Mouse (Mus musculus) lung, postnatal 25 days (tissue): ENCODE measurements at regions not wholly inside any gene's neighbourhood (a gene's known extent, or its start where the extent isn't known, plus 50 kb on each side); places are given as distances from the start of the nearest gene placed in this dataset.

Experiments used
- DNase-seq: peaks from one replicate; pipeline ENCODE4 v3.0.0; 2022; ENCODE audit warnings: low spot score

DNA sequence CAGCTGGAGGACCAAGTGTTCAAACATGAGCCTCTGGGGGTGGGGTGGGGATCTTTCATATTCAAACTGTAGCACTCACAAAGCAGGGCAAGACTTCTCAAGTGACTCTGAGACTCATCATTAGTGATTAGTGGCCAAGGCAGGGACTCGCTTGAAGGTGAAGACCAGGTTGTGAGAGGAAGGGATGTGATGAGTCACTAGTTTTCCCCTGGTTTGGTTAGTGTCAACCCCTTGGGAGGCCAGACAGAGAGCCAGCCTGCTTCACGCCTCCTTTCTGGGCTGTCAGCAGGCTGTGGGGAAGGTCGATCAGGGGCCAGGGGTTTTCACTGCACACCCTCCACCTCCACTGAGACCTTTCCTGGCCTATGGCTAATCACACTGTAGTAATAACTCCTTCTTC lies 65.2 kb downstream of the Slc30a10 start:
- no peak for DNase-seq

DNA sequence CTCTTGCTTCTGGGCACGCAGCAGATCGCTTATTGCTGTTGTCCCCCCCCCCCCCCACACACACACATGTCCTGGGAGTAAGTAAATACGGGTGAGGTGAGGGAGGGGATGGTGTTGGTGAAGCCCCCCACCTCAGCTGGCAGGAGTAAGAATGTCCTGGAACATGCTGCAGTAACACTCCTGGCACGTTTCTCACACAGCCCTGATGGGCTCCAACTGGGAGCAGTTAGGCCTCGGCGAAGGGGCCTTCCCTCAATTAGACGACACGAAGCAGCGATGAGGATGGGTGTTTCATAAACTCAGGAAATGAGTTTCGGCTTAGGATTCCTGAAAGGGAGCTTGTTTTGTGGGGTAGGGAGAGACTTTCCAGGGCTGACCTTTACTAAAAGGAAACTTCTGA lies 69.4 kb downstream of the Slc30a10 start:
- DNase-seq, result no peak

DNA sequence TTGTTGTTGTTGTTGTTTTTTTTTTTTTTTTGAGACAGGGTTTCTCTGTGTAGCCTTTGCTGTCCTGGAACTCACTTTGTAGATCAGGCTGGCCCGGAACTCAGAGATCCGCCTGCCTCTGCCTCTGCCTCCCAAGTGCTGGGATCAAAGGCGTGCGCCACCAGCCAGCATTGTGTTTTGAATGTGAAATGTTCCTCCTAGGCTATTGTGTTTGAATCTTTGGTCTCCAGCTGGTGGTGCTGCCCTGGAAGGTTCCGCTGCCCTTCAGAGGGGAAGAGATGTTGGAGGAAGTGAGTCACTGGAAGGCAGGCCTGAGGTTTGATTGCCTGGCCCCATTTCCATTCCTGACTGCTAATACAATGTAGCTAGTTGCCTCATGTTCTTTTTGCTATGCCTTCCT lies 78.8 kb downstream of the Slc30a10 start:
- DNase-seq, result no peak

DNA sequence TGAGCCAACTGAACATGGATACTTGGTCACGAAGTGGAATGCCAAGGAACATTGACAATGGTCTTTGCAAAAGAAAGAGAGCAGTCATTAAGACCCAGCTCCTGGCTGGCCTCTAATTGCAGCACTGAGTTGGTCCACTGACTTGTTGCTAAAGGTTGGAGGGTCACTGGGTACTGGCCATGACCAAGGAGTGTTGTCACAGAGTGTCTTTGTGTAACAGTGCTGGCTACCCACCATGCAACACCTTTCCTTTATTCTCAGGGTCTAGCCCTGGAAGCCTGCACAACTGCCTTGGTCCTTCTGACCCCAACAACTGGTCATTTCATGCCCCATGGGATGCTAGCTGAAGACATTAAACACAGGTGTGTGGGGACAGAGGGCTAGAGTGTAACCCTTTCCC lies 79.5 kb downstream of the Slc30a10 start:
- DNase-seq, result no peak

DNA sequence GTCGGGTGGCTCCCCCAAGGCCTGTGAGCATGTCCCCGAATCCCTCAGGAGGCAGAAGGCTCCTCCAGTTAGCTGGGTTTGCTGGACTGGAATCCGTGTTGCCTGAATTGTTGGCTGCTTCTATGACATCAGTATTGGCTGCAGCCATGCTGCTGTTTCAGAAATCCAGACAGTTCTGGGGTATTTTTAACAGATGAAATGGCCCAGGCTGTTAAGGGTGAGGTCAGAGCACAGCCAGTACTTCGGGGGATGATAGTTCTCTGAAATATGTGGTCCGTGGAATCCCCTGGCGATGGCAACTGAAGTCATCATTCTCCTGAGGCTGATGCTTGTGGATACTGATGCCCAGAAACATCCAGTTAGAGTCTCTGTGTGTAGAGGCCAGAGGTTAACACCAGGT lies 80.7 kb downstream of the Slc30a10 start:
- peak; percentile 23 for DNase-seq

DNA sequence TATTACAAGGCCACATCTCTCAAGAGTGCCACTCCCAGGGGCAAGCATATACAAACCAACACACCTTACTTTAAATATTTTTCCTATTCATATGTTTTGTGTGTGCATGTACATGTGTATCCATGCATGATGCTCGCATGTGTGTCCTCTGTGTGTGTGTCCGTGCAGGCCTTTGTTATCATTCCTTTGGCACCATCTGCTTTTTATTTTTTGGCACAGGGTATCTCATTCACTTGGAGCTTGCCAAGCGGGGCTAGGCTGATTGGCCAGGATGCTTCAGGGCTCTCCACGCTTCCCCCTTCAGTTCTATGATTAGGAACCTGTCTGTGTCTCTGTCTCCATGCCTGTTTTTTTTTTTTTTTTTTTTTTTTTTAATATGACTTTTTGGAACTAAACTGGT lies 82.6 kb downstream of the Slc30a10 start:
- no peak for DNase-seq

DNA sequence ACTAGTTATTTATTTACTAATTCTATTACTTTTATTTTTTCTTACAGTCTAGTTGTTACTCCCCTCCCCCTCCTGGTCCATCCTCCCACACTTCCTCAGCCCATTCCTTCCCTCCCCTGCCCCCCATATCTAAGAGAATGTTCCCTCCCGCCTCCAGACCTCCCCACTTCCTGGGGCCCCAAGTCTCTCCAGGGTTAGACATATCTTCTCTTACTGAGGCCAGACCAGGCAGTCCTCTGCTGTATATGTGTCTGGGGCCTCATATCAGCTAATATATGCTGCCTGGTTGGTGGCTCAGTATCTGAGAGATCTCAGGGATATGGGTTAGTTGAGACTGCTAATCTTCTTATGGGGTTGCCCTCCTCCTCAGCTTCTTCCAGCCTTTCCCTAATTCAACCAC lies 84.8 kb downstream of the Slc30a10 start:
- DNase-seq, result no peak

DNA sequence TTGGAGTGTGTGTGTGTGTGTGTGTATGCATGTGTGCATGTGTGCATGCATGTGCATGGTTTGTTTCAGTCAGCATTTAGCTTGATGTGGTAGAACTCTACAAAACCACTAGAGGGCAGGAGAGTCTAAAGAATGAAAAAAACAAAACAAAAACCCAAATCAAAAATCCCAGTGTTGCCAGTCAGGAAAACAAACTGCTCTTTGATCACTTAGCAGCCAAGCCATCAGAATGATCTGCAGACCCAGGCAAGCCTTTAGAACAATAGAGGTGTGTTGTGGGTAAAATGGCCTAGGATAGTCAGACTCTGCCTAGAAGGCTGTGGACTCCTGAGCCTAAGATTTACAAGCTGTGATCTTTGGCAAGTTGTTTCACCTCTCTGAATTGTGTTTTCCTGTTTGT lies 91.7 kb downstream of the Slc30a10 start:
- peak; percentile 18 for DNase-seq

DNA sequence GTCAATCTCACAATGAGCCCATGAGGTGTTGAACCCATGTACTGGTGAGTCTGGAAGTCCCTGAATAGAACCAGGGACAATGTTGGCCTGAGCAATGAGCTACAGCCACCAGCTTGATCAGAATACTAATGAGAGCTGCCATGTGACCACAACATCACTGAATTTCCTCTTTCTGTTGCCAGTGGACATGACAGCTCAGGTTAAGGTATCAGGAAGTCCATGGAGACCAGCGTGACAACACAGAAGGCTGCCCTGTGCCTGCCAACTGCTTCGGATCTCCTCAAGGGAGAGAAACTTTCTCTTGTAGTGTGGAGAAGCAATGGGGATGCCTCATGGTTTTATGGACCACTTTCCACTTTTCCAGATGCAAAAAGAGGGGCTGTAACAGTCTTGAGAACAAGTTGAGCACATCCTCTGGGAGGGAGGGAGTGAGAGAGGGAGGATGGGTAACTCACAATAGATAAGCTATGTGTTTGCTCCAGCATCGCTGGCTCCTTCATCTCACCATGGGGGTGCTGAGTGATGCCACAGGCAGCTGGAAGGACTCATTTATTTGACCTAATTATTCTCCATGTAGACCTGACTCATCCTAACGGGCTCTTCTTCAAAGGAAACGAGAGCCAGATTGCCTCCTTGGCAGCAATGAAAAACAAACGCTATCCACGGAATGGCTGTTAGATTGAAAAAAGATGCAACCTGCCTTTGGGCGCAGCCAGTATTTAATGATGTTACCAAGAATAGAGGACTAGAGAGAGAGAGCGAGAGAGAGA lies 118.3 kb downstream of the Slc30a10 start:
- DNase-seq, result no peak

DNA sequence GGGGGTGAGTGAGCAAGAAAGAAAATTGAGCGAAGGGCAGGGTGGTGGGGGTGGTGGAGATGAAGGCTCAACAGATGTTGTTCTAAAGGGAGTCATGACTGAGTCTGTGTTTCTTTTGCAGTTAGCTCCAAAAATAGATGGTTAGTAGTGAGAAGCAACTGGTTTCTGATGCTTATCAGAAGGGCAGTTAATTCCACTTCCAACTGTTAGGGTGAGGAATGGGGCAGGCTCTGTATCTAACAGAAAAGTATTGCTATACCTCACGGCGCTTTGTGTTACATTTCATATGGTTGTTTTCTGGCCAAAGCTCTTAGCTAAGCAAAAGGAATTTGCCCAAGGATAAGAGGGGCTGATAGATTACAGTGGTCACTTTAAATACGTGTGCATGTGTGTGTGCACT lies 120.3 kb downstream of the Slc30a10 start:
- no peak for DNase-seq

DNA sequence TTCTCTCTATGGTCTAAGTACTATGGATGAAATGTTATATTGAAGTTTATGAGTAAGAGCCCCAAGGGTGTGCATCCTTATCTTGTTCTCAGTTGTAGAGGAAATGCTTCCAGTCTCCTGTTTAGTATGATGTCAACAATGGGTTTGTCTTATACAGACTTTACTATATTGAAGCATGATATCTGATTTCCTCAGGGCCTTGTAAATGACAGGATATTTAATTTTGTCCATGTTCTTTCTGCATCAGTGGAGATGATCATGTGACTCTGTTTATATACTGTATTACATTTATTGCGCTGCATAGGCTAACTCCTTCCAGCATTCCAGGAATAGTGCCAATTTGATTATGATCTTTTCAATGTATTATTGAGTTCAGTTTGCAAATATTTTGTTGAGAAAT lies 125.2 kb downstream of the Slc30a10 start:
- peak; percentile 36 for DNase-seq

DNA sequence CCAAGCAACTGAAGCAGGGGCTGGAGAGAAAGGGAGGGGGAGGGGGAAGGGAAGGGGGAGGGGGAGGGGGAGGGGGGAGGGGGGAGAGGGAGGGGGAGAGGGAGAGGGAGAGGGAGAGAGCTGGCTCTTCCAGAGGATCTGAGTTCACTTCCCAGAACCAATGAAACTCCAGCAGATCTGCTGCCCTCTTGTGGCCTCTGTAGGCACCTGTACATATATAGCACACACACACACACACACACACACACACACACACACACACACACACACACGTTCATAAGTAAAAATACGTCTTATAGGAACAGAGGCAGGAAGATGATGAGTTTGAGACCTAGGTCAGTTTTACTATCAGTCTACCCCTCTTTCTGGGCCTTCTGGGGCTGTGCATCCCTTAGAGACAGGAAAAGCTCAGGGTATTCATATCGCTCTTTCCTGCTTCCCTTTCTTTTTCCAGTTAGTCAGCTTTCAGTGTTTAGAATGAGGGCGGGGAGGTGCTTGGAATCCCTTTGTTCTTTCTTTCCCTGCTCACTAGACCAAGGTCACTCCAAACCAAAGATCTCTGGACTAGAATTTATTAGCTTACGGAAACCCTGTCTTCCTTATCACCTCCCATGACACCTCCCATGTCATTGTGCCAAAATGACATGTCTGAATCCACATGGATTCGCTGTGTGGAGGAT lies 130.7 kb downstream of the Slc30a10 start:
- no peak for DNase-seq

DNA sequence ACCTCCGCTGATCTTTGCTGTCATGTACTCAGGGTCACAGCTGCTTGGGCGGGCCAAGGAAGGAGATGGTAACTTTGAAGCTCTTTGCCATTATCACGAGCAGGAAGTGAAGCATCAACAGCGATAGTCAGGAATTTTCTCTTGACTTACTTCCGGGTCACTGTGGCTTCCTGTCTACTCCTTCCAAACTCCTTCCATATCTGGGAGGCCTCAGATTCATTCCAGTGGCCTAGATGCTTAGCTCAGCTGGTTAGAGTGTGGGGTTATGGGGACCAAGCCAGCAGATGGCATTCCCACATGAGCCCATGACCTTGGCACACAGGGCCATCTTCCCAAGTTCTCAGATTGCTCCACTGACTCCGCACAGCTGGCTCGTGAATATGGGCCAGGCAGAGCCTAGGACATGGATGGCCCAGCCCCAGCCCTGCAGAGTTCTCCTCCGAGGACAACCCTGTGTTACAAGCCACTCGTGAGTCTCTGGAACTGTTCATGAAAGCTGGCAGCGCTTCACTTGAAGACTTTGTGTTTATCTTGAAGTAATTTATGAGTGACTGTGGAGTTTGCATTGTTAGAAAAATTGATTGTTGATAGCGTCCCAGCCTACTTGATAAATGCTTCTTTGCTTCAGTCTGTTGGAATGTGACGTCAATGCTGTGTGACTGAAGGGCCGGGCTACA lies 133.2 kb downstream of the Slc30a10 start:
- DNase-seq, result peak; percentile 69

DNA sequence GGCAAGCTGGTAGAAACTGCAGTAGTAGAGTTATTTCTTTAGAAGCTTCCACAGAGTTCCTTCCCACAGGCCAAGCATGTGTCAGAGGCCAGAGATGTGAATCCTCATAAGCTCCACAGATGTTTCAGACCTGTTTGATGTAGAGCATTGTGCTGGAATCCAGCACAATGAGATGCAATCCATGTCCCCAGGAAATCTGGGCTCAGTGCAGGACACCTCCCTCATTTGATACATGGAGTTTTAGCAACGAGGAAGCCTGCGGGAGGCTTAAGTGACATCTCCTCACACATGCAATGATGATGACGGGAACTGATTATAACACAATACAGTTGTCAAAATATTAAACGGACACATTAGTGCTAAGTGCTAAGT lies 133.7 kb downstream of the Slc30a10 start:
- no peak for DNase-seq

DNA sequence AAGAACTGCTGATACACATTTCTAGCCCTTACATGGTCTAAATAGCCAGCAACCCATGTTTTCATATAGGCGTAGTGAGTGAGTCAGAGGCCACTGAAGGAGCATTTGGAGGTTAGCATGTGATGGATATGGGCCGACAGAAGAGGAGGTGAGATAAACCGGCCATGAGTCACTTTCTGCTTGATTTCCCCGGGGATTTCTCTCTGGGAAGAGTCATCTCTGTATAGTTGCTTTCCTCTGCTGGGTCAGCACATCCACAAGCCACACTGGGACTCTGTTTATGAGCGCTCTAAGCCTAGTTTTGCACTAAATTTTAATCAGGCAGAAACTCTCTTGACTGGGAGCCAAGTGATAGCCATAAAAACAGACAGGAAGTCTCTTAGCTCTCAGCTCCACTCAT lies 142.2 kb downstream of the Slc30a10 start:
- no peak for DNase-seq

DNA sequence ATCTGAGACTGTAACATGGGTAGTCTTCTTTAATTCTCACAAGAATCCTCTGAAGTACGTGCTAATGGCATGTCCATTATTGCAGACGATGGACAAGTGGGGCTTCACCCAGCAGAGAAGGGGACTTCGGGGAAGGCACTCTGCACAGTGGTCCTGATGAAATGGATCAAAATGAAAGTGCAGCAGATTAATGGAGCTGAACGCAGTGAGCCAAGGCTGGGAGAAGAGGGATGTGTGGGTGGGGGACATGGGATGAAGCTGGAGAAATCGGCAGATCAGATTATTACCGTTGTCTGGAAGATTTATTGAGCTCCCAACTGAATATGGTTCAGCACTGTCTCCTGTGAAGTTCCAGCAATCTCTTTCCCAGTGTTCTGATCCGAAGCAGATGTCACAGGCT lies 143.9 kb downstream of the Slc30a10 start:
- DNase-seq, result no peak

DNA sequence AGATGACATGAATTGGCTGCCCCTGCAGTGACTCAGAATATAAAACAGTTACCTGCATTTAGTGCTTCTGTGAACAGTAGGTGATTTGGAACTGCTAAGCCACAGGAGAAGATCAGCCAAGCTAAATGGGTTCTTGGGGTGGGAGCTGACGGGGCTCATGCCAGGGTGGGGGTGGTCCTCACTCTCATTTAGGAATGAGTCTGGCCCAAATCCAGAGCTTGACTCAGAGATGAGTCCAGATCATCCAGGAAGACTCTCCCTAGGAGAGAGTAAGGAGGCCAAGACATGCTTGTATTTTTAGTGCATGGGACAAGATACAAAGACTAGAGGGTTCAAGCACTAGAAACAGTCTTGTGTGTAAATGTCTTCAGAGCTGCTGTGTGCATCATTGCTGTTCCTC lies 146.5 kb downstream of the Slc30a10 start:
- no peak for DNase-seq

DNA sequence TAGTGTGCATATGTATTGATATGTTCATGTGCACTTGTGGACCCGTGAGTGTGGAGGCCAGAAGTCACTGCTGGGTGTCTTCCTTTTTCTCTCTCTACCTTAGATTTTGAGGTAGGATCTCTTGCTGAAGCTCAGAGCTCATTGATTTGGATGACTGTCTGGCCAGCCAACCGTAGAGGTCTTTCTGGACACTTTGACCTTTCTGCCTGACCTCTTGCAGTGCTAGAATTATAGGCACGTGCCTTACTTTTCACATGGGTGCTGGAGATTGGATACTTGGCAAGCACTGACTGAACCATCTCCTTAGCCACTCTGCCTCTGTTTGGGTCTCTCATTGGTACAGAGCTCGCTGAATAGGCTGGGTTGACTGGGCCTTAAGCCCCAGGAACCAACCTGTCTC lies 151.3 kb downstream of the Slc30a10 start:
- no peak for DNase-seq

DNA sequence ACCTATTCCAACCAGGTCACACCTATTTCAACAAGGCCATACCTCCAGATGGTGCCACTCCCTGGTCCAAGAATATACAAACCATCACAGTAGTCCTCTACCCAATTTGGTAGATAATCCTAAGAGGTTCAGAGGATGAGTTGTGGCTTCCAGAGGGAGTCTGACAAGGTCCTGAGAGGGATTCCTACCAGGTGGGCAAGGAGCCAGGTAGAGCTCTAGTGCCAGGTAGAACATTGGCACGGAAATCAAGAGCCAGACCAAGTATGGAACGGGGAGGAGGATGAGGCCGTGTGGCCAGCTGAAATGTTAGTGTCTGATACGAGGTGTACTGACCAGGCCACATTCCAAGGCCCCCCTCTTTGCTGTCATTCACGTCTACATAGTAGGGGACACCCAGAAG lies 153.0 kb downstream of the Slc30a10 start:
- no peak for DNase-seq

DNA sequence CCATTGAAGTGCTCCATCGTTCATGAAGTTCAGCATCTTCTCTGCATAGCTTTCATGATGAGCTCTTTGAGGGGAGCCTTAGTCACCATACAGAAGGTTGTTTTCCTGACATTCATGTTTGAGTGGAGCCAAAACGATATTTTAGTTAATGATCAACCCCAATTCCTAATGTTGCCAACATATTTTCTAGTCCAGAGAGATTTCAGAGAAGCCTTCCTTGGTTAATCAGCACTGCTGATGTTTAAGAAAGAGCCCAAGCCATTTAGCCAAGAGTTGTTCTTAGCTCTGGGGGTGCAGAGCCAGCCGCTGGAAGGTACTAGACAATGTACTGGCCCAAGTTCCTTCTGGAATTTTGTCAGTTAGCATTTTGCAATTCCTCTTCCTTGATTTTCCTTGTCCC lies 153.8 kb downstream of the Slc30a10 start:
- DNase-seq, result no peak

DNA sequence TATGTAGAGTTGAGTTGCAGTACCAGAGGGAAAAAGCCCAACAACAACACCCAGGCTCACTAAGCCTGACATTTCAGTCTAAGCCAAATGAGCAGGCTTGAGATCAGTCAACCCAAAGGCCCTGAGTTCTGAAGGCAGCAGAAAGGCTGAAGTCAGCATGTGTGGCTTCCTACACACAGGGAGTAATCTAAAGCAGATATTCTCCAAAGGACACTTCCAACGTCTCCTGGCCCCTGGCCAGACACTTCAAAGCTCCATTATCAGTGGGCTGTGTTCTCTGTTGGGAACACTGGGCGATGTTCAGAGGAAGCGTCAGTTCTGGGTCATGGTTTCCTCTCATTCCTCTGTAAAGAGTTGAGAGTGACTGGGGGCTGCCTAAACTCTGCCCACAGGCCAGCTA lies 155.9 kb downstream of the Slc30a10 start:
- peak; percentile 20 for DNase-seq

DNA sequence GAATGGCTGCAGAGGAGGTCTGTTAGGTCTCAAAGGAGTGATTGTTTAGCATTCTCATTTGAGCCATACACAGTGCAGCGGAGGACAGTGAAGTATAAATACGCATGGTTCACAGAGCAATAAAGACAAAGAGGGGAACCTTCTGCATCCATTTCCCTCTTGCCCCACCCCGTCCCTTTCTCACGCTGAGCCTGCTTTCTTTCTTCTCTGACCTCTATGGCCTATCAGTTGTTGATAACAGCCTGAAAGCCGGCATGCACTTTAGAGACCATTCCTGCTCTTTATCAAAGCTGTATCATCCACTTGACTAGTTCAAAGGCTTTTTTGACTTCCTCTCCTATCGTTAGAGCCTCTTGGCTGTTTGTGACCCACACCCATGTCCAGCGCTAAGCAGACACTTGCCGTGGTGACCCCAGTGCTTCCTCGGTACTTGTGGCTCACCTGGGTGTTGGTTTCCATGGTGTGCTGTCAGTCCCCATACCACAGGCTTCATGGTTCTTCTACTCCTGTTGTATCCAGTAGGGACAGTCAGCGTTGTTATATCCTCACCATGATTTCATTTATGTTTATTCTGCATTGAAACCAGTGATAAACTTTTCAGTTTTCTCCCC lies 161.3 kb downstream of the Slc30a10 start:
- DNase-seq, result no peak

DNA sequence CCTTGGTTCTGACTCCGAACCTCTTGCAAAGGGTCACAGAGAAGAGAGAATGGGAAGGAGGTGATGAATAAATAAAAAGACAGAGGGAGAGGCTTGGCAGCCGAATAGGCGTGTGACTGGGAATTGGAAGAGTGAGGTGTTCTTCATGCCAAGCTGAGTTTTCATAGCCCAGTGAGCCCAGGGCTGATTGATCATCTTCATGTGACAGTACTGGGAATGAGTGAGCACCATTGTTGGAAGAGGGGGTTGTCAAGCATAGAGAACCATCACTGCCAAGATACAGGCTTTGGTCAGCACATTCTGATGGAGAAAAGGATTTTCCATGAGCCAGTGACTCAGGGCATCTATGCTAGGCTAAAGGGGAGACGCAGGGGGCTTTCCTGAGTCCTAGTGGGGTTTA lies 163.0 kb downstream of the Slc30a10 start:
- no peak for DNase-seq
